Mouse (Mus musculus) CD4-positive, CD25-positive, alpha-beta regulatory T cell, adult 2 months (primary cell): ENCODE measurements around the gene Rab4a.

Source experiments
- DNase-seq: peaks from one replicate; pipeline ENCODE4 v3.0.0-alpha.2; 2012; ENCODE audit warnings: low read depth, low spot score

Gene Rab4a

DNA sequence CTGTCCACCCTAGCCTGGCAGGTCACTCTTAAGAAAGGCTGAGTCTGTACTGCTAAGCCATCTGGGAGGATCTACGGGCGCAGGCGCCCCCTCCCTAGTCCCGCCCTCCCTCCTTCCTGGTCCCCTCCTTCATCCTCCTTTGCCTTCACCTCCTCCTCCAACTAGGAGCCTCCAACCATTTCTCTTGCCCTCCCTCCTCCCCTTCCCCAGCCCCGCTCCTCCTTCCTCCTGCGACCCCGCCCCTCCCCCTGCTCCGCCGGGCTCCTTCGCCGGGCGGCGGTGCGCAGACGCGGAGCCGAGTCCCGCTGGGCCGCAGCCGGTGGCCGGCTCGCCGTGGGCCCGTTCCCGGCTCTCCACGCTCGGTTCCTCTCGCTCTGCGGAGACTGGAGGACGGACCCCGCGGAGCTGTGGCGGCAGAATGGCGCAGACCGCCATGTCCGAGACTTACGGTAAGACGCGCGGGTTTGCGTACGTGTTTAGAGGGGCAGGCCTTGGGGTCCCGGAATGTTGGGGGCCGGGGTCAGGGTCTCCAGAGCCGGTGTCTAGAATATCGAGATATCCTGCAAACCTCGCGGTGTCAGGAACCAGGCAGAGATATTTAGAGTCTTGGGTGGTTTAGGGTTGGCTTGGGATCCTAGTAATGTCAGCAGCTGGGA lies at the start of gene Rab4a:
Gene Rab4a (plus strand): TSS at position 268 of the 656 bp plus-strand sequence.
- DNase-seq: peak; percentile 66

DNA sequence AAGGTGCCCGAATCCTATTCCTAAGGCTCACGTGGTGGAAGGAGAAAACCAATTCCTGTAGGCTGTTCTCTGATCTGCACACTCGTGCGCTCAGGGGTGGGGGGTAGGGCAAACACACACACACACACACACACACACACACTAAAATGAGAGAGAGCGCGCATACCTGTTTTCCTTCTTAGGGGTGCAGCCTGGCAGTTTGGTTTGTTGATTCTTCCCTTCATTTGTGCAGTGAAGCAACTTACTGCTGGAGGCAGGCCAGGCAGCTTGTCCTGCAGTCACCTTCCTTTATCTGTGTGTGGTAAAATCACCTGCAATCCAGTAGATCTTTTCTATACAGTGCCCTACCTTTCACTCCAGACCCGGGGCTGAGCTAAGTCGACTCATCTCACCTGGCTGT lies 48.9 kb upstream of the Rab4a start:
- no peak for DNase-seq

DNA sequence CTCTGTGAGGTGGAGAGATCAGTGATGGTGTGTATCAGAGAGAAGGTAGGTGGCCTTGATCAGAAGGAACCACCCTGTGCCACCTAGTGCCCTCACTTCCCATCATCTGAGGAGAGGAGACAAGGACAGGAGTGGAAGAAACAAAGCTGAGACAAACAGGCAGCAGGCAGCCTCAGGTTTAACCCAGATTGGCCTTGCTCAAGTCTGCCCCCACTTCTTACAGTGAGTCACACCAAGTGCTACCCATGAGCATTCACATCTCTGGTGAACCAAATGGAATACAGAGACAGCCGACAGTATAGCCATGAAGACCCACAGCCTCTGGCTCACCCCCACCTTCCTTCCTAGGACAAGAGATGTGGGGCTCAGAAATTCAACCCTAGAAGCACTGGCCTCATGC lies 46.9 kb upstream of the Rab4a start:
- no peak for DNase-seq

DNA sequence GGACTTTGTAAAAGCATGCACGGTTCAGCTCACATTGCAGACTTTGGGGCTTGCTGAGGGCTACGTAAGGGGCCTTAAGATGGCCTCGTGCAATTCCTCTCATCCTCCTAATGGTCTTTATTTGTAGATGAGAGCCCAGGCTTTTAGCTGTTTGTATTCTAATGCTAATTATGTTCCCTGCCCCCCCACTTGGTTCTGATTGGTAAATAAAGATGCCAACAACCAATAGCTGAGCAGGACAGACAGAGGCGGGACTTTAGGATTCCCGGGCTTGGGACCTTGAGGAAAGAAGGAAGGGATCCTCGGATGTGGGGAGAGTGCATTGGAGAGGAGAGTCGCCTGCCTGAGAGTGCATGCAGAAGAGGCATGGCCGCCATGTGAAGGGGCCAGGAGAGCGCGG lies 45.9 kb upstream of the Rab4a start:
- no peak for DNase-seq

DNA sequence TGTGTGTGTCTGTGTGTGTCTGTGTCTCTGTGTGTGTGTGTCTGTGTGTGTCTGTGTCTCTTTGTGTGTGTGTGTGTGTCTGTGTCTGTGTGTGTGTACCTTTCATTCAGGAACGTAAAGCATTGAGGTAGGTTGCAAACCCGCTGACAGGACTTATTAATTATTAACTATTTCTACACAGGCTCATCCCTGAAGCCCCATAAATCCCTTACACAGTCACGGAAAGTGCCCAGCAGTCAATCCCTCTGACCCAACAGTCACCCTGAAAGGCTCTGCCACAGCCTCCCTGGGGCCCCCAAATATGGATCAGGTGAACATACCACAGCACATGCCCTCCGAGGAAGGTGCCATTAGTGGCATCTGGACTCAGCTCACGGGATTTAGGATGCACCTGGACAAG lies 45.2 kb upstream of the Rab4a start:
- DNase-seq: no peak

DNA sequence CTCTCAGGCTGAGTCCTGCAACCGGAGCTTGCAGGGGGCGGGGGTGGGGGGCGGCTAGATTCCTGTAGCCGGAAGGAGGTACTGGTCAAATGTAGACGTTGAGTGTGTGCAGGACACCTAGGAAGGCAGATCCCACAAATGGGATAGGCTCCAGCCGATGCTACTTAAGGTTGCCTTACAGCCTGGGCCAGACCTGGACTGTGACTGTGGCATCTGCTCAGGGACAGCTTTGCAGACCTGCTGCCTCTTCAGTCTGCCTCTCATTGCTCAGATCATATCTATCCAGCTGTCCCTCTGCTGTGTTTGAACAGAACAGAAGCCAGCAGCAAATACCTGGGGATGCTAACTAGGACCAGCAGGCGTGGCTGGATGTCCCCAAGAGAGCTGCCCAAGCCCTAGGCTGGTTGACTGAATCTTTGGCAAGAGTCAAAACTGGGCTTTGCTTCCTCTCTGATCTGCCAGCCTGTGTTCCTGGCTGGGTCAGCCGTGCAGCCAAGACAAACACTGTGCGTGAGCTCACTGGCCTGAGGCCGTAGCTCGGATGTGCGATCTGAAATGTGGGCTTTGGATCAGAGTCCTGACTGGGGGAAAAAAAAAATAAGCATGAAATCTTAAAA lies 44.4 kb upstream of the Rab4a start:
- DNase-seq: no peak

DNA sequence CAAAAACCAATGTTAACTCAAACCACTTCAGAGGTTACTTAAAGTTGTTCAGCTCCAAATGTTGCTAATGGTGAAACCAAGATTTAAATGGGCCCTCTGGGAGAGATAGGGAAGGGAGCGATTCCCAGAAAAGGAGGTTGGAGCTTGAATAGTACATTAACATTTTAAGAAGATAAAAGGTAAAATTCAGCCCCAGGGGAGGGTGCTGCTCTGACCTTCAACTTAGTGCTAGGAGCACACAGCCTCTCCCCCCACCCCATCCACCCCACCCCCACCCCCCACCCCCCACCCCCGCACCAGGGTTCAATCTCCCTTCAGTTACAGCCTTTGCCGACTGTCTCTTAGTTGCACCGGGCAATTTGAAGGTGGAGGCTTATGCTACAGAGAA lies 43.9 kb upstream of the Rab4a start:
- no peak for DNase-seq

DNA sequence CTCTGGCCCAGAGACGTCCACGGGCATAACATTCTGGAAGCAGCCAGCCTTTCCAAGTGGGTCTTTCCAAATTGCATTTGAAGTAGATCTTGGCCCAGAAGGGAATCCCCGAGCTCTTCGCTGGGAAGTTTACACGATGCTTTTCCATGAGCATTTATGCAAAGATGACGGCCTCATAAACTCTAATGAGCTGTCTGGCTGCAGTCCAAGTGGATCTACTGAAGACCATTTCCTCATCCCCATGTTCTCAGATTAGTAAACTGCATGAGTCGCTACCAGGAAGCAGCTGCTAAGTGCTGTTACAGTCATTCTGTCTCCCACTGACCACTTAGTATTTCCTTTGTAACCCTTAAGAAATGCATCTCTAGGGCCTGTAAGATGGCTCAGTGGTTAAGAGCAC lies 42.4 kb upstream of the Rab4a start:
- DNase-seq: no peak

DNA sequence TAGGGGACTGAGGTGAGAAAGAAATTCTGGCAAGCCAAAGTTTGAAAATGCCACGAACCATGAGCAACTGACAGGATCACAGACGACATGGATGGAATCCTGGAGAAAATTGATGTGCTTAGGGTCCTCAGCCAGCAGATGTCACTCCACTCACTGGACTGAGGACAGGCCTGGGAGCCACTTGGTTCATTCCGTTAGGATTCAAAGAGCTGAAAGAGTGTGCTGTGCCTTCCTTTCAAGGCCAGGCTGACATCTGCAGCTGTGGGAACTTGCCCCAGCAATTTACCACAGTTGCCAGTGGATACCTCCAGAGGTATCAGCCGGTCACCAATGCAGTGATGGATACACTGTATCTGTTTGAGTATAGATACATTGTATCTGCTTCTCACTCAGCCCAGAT lies 41.1 kb upstream of the Rab4a start:
- no peak for DNase-seq

DNA sequence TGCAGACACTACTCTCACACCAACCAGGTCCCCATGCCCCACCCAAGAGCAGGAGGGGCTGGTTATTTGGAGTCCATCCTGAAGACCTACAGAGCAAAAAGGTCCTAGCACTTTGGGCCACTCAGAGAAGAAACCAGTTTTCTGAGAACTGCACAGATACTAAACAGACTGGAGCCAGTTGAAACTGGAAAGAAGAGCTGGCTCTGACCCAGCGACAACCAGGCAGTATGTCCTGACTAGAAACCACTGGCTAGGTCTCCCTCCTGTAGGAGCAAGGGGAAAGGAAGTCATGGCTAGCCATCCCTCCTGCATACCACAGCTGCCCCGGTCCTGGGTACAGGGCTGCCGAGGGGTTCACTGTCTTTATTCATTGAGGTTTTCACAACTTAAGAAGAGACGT lies 39.3 kb upstream of the Rab4a start:
- no peak for DNase-seq

DNA sequence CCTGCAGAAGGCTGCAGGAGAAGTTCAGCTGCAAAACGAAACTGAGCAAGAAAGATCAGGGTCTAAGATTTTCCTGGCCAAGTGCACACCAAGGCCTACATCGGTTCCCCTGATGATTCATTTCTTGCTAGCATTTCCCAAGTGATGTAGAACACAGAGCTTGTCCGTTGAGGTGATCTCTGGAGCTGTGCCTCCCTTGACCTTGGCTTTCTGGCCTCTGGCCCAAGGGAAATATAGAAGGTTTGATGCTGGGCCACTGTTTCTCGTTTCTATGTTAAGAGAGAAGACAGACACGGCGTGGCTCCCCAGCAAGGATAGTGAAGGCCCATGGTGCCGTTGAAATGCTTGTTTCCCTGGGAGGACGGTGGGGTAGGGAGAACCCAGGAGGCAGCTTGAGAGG lies 37.9 kb upstream of the Rab4a start:
- no peak for DNase-seq

DNA sequence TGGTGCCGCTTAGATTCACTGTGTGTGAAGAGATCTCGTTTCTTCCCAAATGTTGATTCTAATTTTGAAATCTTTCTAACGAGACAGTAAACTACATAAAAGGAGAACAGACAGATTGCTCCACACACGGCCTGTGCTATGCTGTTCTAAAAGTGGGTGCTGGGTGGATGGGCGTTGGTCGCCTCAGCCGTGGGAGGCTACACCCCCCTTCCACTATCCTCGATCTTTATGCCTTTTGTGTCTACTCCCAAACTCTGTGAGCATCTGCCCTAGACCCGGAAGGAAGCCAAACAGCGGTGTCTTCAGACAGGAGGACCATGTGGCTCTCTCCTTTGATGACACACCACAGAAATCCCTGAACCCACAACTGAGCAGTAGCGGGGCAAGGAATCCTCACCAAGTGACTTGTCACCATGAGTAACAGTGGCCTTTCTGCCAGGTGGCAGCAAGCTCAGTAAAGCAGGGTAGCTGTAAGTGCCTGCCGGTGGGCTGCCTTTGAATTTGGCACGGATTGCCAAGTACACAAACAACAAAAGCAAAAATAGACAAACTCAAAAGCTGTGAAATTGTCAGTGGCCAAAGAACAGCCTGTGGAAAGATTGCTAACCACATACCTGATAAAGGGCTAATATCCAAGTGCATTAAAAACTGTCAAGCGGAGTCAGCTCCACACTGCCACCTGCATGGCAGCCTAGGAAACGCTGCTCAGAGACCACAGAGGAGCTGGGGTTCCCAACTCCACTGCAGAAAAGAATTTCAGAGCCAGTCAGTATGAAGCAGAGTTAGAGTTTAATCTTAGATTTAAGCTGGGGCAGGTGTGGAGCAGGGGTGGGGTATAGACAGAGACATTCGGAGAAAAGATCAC lies 37.1 kb upstream of the Rab4a start:
- DNase-seq: peak; percentile 25

DNA sequence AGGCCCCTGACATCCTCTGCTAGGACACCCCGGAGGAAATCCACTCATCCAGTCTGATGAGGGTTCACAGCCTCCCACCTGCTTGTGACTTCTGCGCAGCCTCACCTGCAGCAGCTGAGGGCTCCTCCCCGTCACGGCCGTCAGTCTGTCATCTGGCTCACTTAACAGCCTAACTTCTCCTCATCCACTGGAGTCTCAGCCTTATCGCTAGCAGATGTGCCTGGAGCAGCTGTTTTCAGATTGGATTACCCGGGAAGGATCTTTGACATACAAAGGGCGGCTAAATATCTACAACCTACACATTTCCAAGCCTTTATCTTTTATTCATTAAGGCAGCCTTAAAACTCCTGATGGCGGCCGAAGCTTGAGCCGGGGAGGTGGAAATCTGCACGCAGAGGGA lies 32.3 kb upstream of the Rab4a start:
- DNase-seq: no peak

DNA sequence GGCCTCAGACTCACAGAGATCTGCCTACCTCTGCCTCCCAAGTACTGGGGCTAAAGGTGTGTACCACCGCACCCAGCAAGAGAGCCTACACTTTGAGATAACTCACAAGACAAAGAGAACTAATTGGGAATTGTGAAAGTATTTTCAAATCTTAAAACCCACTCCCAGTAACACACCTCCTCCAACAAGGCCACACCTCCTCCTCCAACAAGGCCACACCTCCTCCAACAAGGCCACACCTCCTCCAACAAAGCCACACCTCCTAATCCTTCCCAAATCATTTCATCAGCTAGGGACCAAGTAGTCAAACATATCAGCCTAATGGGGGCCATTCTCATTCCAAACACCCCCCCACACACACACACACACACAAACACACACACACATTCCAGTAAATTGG lies 31.3 kb upstream of the Rab4a start:
- no peak for DNase-seq

DNA sequence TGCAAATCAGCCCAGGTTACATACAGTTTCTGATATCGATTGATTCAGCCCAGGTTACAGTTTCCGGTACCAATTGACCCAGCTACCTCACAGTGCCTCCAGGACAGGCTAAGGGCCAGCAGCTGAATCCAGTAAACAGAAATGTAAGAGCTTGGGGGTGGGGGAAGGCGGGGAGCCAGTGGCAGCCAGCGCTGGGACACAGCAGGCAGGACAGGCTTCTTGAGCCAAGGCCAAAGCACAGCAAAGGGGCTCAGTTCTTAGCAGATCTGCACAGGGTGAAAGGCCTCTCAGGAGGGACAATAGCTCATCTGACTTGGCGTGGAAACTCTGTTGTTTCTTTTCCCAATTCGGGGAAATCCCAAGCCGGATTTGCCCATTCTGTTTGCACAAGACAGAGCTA lies 28.5 kb upstream of the Rab4a start:
- no peak for DNase-seq

DNA sequence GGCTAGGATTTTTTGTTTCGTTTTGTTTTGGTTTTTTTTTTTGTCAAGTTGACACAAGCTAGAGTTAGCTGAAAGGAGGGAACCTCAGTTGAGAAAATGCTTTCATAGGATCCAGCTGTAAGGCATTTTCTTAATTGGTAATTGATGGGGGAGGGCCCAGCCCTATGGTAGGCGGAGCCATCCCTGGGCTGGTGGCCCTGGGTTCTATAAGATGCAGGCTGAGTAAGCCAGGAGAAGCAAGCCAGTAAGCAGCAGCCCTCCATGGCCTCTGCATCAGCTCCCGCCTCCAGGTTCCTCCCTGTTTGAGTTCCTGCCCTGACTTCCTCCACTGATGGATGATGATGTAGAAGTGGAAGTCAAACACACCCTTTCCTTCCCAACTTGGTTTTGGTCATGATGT lies 25.3 kb upstream of the Rab4a start:
- no peak for DNase-seq

DNA sequence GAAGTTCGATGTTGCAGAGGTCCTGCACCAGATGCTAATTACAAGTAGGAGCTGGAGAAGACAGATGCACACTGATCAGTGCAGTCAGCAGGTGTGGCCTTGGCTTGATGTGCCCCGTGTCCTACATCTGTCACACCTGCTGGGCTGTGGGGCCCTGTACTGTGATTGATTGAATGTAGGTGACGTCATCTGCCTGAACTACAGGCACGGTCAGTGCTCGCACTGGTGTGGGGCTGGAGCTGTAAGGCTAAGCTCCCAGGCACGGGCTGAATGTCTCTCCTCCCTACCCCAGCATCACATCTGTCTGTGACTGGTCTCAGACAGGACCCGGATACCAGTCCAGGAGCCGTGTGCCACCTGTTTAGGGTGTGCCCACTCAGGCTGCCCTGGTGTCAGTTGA lies 24.5 kb upstream of the Rab4a start:
- DNase-seq: no peak

DNA sequence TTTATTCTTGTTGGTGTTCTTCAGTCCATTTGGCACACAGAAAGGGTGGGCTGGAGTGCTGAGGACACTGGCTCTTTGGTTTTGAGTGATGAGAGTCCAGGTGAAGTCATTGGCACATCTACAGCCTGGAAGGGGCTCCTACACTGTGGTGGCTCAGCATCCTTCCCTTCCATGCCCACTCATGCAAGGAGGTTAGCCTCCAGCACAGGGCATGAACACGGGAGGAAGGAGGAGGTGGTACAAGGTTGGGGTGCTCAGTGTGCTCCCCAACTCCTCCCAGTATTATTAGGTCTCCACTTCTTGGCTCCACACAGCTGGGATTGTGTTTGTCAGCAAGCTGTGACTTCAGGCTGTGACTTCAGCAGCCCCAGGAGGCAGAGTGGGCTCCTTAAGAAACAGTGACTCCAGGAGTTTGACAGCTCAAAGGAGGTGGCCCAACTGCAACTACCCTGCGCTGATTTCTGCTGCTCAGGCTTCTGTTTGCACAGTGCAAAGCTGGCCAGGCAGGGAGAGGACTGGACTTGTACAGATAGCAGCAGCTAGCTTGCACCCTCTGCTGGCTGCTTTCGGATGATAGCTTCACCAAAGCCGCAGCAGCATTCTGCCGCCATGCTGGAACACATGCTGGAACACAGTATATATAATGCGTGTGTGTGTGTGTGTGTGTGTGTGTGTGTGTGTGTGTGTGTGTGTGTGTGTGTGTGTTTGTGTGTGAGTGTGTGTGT lies 22.1 kb upstream of the Rab4a start:
- DNase-seq: peak; percentile 46

DNA sequence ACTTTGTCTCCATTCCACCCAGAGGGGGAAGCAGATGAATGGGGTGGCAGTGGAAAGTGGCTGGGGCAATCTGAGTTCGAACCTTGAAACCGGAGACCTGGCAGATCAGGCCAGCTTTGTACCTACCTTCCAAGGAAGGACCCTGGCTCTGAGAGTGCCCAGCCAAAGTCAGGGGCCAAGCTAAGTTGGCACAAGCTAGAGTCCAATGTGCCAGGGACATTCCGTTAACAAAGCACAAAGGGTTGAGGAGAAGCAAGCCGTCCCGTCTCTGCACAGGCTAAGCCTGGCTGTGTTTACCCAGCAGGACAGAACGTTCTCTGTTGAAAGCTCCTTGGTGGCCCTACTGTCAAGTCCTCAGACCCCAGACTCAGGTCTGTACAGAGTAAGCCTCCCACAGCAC lies 19.6 kb upstream of the Rab4a start:
- no peak for DNase-seq

DNA sequence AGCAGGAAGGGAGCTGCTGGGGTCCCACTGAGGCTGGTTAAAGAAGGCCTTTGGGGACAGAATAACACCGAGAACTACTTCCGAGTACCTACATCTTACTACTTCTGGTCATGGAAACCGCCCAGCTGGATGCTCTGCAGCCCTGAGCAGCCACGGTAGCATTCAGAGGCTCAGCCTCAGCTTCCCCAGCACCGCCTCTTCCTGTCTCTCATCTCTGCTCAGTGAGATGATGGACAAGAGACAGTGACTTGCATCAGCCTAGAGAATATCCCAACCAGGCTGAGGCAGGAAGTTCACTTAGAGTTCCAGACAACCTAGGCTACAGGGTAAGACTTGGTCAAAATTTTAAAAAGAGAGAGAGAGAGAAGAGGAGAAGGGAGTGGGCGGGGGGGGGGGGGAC lies 19.1 kb upstream of the Rab4a start:
- no peak for DNase-seq

DNA sequence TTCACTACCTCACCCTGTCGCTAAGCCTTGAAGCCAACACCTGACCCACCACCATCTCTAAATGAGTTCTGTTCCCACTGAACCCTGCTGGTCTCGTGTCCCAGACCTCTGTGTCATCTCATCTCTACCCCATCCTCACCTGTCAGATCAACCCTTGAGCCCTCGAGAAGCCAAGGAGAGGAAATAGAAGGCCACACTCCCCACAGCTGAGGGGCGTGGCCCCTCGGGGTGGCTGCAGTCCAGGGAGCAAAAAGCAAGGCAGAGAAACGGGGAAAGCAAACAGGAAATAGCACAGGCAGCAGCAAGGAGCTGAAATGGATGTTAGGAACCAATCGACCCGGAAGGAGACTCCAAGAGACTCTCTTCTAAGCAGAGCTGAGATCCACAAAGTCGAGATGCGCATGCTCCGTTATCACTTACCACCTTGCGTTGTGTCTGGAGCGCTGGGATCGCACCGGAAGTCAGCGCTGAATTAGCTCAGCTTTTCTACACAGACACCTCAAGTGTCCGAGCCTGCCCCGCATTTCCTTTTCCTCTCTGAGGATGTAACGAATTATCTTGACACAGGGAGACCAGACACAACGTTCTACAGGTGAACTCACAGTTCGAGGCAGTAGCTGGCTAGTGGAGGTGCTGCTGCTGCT lies 18.4 kb upstream of the Rab4a start:
- peak; percentile 47 for DNase-seq
